Mouse (Mus musculus) forebrain, embryonic 12.5 days (tissue): ENCODE data around the gene Rai1. TPM values are rescaled to one million over a fixed set of nuclear protein-coding genes. Genes with fewer than 3 reads are reported as not detected.

ENCODE experiments used
- ATAC-seq: fragments of 200-750 bp; cut with Nextera tagmentation; 2 replicates; pipeline ENCODE4 v1.8.0; 2017; ENCODE audit warnings: moderate TSS enrichment; ENCODE audit not compliant: low FRiP score
- H3K27ac ChIP-seq: fragments of 300-500 bp; sonication (generic); 2 replicates; pipeline ENCODE4 v1.5.1; 2016; ENCODE audit warnings: mild to moderate bottlenecking
- H3K27me3 ChIP-seq: fragments of 300-500 bp; sonication (generic); 2 replicates; pipeline ENCODE4 v1.6.1; 2016; ENCODE audit warnings: mild to moderate bottlenecking
- H3K36me3 ChIP-seq: fragments of 300-500 bp; sonication (generic); replicated peaks from 2 replicates; pipeline ENCODE4 v1.6.1; 2016; ENCODE audit warnings: mild to moderate bottlenecking
- H3K4me1 ChIP-seq: fragments of 300-500 bp; sonication (generic); 2 replicates; pipeline ENCODE4 v1.6.1; 2016
- H3K4me2 ChIP-seq: fragments of 300-500 bp; sonication (generic); 2 replicates; pipeline ENCODE4 v1.6.1; 2016; ENCODE audit warnings: mild to moderate bottlenecking, moderate library complexity
- H3K4me3 ChIP-seq: fragments of 300-500 bp; sonication (generic); replicated peaks from 2 replicates; pipeline ENCODE4 v1.5.1; 2016; ENCODE audit warnings: mild to moderate bottlenecking
- H3K9ac ChIP-seq: fragments of 300-500 bp; sonication (generic); 2 replicates; pipeline ENCODE4 v1.6.1; 2016; ENCODE audit warnings: mild to moderate bottlenecking
- H3K9me3 ChIP-seq: fragments of 300-500 bp; sonication (generic); 2 replicates; pipeline ENCODE4 v1.6.1; 2016
- WGBS: fragments of 180-500 bp; shearing (Covaris S2); methylation state at CpG from one replicate; pipeline ENCODE4 v1.1.7; 2016; 5-methylcytosine and 5-hydroxymethylcytosine counted together
- polyA plus RNA-seq: library from polyadenylated mRNA; unstranded; fragments of >200 nt; fragmentation: Nextera tagmentation; extraction: Ambion mirVana; gene quantifications from 2 replicates; pipeline ENCODE4 v1.2.1, GENCODE M21; 2016

Rai1 gene
- polyA plus RNA-seq, 1 experiment from 2014 or later: 35.1 TPM

DNA sequence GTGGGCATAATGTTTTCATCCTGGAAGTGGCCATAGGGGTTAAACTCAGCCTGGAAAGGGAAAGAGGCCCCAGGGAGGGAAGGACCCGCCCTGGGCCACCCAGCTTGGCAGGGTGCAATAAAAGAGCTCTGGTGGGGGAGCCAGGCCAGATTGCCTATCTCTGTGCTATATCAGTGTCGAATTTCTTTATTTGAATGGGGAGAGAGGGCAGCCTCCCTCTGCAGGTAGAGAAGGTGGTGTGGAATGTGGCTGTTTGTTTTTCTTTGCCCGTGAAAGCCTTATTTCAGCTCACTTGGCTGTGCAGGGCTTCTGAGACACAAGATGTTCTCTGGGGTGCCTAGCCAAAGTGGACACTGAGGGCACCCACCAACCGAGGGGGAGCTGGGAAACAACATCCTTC lies 8.8 kb downstream of the Rai1 start:
- H3K9me3 ChIP-seq: no peaks in the 10 kb centered on the region
- H3K27ac ChIP-seq: peak overlapping the region; percentile 93
- H3K9ac ChIP-seq: peak overlapping the region; percentile 65
- WGBS: 3% methylated on average over 4 of the region's 4 CpGs
- H3K4me3 ChIP-seq: no peak overlapping the region
- peaks cover 58% of the 10 kb centered on the region for H3K4me1 ChIP-seq
- peak overlapping the region; percentile 77 for H3K4me2 ChIP-seq
- H3K27me3 ChIP-seq: no peaks in the 10 kb centered on the region
- H3K36me3 ChIP-seq: no peaks in the 10 kb centered on the region
- no peak for ATAC-seq

DNA sequence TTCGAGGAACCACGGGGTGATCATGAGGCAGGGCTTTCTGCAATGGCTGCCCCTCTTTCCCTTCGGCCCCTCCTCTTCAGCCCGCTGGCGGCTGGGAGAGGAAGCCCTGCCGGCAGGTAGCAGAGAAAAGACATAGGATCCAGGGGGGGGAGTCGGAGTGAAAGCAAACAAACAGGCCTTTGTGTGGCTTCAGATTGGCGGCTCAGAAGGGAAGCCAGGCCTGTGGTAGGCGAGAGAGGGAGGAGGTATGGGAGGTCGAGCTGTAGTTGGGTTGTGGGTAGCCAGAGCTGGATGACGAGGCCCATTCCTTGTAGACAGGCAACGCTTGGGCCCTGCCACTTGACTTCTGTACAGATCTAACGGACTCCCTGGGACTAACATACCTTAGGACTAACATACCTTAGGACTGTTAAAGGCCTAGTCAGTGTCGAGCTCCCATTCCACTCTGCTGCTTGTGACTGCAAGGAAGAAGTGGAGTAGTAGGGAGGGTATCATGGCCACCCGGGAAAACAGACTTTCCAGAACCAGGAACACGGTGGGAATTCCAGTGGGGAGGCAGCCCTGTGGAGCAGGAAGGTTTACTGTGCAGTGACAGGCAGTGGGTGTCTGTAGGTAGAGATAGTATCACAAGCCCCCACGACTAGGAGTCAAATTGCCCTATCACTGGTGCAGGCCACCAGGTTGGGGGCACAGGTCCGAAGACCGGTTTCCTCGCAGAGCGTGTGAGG lies 9.6 kb downstream of the Rai1 start:
- peaks cover 50% of the 10 kb centered on the region for H3K4me1 ChIP-seq

DNA sequence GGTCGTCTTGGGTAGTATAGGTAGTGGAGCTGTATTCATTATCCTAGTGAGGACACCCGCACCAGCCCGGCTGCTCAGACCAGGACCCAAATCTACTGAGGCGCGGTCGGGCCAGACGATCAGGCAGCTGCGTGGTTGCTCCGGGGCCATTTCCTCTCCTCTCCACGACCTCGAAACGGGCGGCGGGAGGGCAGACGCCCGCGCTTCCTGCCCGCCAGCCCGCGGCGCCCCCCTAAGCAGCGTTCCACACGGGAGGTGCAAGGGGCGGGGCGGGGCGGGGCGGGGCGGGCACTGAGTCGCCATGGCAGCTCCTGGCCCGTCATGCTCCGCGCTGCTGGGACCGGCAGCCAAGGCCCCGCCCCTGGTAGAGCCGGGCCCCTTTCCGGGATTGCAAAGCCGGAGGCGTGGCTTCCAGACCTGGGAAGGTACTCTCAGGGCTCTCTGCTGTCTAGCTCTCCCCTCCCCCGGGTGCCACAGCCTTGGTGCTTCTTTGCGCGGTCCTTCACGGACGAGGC lies 10.3 kb downstream of the Rai1 start:
- WGBS: 1% methylated on average over 41 of the region's 43 CpGs
- no peaks in the 10 kb centered on the region for H3K9me3 ChIP-seq
- H3K36me3 ChIP-seq: no peaks in the 10 kb centered on the region
- peaks cover 44% of the 10 kb centered on the region for H3K4me1 ChIP-seq
- H3K4me2 ChIP-seq: peak overlapping the region; percentile 77
- no peaks in the 10 kb centered on the region for H3K27me3 ChIP-seq
- H3K27ac ChIP-seq: peak overlapping the region; percentile 93
- peak overlapping the region; percentile 51 for H3K4me3 ChIP-seq
- H3K9ac ChIP-seq: peak overlapping the region; percentile 65
- ATAC-seq: peak; percentile 95

More for the DNA sequence above, 9.6 kb downstream of the Rai1 start:
- no peaks in the 10 kb centered on the region for H3K9me3 ChIP-seq
- H3K36me3 ChIP-seq: no peaks in the 10 kb centered on the region
- peak; percentile 59 for ATAC-seq
- peak overlapping the region; percentile 65 for H3K9ac ChIP-seq
- no peaks in the 10 kb centered on the region for H3K27me3 ChIP-seq
- 2% methylated on average over 19 of the region's 21 CpGs for WGBS
- H3K4me2 ChIP-seq: peak overlapping the region; percentile 77
- peak overlapping the region; percentile 93 for H3K27ac ChIP-seq
- peak overlapping the region; percentile 51 for H3K4me3 ChIP-seq

DNA sequence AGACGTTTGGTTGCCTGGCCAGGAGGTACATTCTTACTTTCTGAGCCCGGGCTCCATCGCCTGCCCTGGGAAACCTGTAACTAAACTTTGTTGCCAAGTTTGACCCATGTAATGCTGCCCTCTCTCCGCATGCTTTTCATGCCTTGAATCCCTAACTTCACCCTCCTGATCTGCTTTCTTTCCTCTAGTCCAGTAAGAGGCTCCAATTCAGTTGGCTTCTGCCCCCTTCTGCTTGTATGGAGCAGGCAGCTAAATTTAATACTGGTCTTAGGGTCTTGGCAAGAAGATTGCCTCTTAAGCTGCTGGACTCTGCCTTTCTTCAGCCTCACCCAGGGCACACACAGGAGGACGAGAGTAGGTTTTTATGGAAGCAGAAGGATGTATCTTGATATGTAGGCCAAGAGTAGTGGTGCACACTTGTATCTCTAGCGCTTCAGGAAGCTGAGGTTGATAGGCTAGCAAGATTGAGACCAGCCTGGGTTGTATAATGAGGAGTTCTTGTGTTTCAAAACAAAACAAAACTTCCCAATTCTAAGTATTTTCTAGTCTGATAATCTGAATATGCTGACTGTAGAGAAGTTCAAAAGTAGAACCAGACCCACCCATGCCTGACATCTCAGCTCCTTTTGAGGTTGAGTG lies 10.9 kb downstream of the Rai1 start:
- Histone ChIP-seq H3K4me2 (peak overlapping the region; percentile 77), H3K4me1 (peaks cover 43% of the 10 kb centered on the region), H3K9me3 (no peaks in the 10 kb centered on the region), H3K4me3 (peak overlapping the region; percentile 51), H3K36me3 (0 out of 2 replicates have a peak, but pooled peaks cover 2% of the 10 kb centered on the region), H3K27me3 (no peaks in the 10 kb centered on the region), H3K27ac (peak overlapping the region; percentile 93), H3K9ac (peak overlapping the region; percentile 65)
- WGBS: 31% methylated on average over 6 of the region's 6 CpGs
- ATAC-seq: no peak

DNA sequence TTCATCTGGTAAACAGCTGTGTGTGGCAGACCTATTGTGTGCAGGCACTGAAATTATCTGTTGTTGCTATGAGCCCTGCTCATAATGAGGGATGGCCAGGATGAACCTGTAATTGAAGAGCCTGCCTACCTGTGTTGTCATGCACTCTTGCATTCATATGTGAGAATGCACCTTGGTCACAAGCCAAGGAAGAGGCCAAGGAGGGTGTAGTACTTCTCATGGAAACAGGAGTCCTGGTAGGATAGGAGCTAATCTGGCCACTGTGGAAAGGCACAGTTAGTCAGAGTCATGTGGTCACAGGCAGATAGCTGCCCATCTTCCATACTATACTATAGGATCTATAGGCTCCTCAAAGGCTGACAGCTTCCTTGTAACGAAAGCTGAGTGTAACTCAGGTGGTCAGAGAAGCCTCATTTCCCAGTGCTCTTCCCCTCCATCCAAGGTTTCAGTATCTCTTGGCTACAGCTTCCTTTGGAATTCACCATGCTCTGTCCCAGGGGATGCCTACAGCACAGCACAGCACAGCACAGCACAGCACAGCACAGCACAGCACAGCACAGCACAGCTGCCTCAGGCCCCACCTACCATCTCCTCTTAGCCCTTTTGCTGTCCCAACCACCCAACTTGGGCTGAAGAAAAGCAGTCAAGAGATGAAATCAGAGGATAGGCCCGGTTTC lies 15.9 kb downstream of the Rai1 start:
- WGBS: 86% methylated on average over 2 of the region's 2 CpGs
- Histone ChIP-seq H3K9ac (no peak overlapping the region), H3K4me3 (no peak overlapping the region), H3K4me2 (no peak overlapping the region), H3K36me3 (0 out of 2 replicates have a peak, but pooled peaks cover 3% of the 10 kb centered on the region), H3K27me3 (no peaks in the 10 kb centered on the region), H3K9me3 (no peaks in the 10 kb centered on the region), H3K27ac (no peak overlapping the region), H3K4me1 (peaks cover 6% of the 10 kb centered on the region)
- no peak for ATAC-seq

DNA sequence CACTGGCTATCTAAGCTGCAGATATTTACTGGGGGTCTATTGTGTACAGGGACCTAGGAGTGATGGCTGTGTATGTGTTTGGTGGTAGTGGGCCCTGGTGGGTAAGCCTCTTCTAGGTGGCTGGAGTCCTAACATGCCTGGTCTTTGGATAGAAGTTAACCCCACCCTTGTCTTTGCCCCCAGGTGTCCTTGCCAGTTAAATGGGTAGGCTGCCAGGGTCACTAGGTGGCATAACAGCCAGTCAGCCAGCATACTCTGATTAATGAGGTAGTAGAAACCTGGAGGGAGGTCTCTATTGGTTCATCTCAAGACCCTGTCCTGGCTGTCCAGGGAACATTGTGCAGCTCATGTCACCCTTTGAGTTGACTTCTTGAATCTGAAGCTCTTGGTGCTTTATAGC lies 17.8 kb downstream of the Rai1 start:
- Histone ChIP-seq H3K27me3 (no peaks in the 10 kb centered on the region), H3K36me3 (0 out of 2 replicates have a peak, but pooled peaks cover 3% of the 10 kb centered on the region), H3K27ac (no peak overlapping the region), H3K4me1 (peaks cover 17% of the 10 kb centered on the region), H3K9ac (no peak overlapping the region), H3K9me3 (no peaks in the 10 kb centered on the region), H3K4me2 (no peak overlapping the region), H3K4me3 (no peak overlapping the region)
- no peak for ATAC-seq

DNA sequence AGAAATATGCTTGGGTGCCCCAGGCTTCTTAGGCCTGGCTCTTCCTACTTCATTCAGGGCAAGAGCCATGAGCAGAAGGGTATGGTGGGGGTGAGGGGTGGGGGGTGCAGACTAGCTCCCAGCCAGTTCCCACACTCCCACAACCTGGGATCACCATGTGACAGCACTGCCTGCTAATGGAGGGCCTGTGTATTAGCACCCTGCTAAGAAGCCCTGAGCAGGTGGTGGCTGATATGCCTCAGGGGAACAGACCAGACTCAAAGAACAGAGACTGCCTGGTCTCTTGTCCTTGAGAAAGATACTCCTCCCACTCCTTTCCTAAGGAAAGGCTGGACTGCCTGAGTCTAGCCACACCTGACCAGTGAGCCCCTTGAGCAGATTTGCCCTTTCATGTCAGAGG lies 22.2 kb downstream of the Rai1 start:
- Histone ChIP-seq H3K27ac (no peak overlapping the region), H3K4me3 (no peak overlapping the region), H3K4me1 (peaks cover 20% of the 10 kb centered on the region), H3K9ac (no peak overlapping the region), H3K4me2 (no peak overlapping the region), H3K9me3 (no peaks in the 10 kb centered on the region), H3K36me3 (no peaks in the 10 kb centered on the region), H3K27me3 (no peaks in the 10 kb centered on the region)
- no peak for ATAC-seq

DNA sequence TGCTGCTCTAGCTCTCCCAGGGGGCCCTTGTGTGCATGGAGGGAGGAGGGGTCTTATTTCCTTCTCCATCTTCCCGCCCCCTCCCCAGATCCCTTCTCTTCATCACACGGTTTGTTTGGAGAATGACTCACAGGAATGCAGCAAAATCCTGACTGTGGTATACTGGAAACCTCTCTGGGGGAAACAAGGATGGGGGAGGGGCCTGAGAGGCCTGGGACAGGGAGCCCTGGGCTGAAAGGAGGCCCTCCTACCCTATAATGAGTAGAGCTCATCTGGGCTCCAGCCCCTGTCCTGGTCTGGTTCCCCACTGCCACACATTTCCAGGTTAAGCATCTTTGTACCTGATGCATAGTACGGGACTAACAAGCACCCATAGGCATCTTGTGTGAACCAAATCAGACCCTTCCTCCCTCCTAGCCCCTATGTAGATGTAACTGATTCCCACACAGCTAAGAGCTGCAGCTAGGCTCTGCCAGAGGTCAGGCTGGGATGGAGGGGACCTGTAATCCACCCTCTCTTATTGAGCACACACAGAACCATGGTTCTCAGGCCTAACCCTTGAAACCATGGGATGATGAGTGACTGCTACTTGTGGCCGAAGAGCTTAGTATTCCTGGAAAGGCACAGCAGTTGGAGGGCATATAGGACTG lies 23.2 kb downstream of the Rai1 start:
- Histone ChIP-seq H3K9me3 (no peaks in the 10 kb centered on the region), H3K27ac (no peak overlapping the region), H3K36me3 (no peaks in the 10 kb centered on the region), H3K9ac (no peak overlapping the region), H3K4me2 (no peak overlapping the region), H3K4me1 (peaks cover 20% of the 10 kb centered on the region), H3K4me3 (no peak overlapping the region), H3K27me3 (no peaks in the 10 kb centered on the region)
- no peak for ATAC-seq
- WGBS: 50% methylated on average over 4 of the region's 4 CpGs

DNA sequence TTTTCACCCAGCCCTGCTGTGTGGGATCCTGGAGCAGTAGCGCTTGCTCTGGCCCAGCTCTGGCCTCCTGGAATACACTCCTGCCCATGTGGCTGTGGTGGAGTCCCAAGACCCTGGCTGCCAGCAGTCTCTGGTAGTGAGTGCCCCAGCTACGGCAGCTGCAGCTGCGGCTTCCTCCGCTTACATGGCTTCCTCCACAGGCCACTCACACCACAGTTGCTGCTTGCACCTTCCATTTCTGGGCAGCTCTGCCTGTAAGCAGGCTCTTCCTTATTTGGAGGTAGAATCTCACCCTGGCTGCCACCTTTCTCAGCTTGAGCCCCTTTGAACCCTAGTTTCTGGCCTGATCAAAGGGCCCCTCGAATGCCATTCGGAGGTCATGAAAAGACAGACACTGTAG lies 25.7 kb downstream of the Rai1 start:
- no peak overlapping the region for H3K4me2 ChIP-seq
- no peak for ATAC-seq
- peaks cover 23% of the 10 kb centered on the region for H3K4me1 ChIP-seq
- WGBS: 90% methylated on average over 6 of the region's 6 CpGs
- no peaks in the 10 kb centered on the region for H3K36me3 ChIP-seq
- H3K27ac ChIP-seq: no peak overlapping the region
- H3K9ac ChIP-seq: no peak overlapping the region
- H3K4me3 ChIP-seq: no peak overlapping the region
- no peaks in the 10 kb centered on the region for H3K27me3 ChIP-seq
- no peaks in the 10 kb centered on the region for H3K9me3 ChIP-seq

DNA sequence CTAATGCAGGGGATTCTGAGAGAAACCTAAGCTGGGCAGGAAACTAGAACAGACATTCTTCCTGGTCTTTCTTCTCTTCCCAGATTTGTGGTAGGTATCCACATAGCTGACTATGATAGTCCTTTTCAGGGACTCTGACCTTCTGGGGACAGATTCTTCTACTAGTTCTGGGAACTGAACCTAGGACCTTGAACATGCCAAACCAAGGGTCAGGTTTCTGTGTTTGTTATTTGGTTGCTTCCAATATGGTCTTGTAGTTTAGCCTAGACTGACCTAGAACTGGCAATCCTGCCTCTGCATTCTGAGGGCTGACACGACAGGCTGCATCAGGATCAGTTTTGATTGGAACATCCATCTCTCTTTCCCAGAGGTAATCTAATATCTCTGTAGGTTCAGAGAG lies 27.2 kb downstream of the Rai1 start:
- ATAC-seq: no peak
- H3K36me3 ChIP-seq: no peaks in the 10 kb centered on the region
- H3K27me3 ChIP-seq: no peaks in the 10 kb centered on the region
- no peak overlapping the region for H3K4me3 ChIP-seq
- H3K9ac ChIP-seq: no peak overlapping the region
- H3K27ac ChIP-seq: no peak overlapping the region
- H3K4me1 ChIP-seq: peaks cover 15% of the 10 kb centered on the region
- WGBS: 68% methylated on average over 1 of the region's 1 CpGs
- H3K9me3 ChIP-seq: no peaks in the 10 kb centered on the region
- no peak overlapping the region for H3K4me2 ChIP-seq

DNA sequence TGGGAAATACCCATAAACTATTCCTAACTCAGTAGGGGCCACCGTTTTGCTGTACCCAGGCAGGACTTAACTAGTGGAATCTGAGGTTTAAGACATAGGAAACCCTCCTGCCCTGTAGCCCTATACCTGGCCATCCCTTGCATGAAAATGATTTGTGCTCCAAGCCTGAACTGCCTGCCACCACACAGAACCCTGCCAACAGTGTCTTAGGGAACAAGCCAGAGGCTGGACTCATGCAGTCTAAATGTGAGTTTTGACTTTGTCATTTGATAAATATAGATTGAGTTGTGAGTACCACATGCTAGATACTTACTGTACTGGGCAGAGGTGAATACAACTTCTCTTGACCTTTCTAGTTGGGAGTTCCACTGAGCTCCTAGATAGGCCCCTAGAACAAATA lies 31.7 kb downstream of the Rai1 start:
- WGBS: 97% methylated on average over 1 of the region's 1 CpGs

DNA sequence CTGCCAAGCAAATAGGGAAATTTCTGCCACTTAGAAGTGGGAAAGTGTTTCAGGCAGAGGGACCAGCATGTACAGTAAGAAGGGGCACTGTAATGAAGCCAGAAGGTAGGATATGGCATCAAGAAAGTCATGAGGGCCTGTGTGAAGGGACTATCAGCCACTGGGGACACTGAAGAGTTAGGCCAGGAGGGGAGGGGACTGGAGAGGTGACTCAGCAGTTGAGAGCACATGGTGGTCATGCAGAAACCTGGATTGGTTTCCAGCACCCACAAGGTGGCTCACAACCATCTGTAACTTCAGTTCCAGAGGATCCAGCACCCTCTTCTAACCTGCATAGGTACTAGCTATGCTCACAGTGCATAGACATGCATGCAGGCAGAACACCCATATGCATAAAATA lies 32.4 kb downstream of the Rai1 start:
- no peaks in the 10 kb centered on the region for H3K36me3 ChIP-seq
- H3K4me3 ChIP-seq: no peak overlapping the region
- H3K4me1 ChIP-seq: peaks cover 36% of the 10 kb centered on the region
- no peak overlapping the region for H3K27ac ChIP-seq
- H3K9ac ChIP-seq: no peak overlapping the region
- ATAC-seq: no peak
- H3K9me3 ChIP-seq: no peaks in the 10 kb centered on the region
- H3K27me3 ChIP-seq: no peaks in the 10 kb centered on the region
- H3K4me2 ChIP-seq: no peak overlapping the region

More for the DNA sequence above, 31.7 kb downstream of the Rai1 start:
- no peak for ATAC-seq
- Histone ChIP-seq H3K36me3 (no peaks in the 10 kb centered on the region), H3K4me3 (no peak overlapping the region), H3K4me1 (peaks cover 29% of the 10 kb centered on the region), H3K9ac (no peak overlapping the region), H3K4me2 (no peak overlapping the region), H3K27ac (no peak overlapping the region), H3K9me3 (no peaks in the 10 kb centered on the region), H3K27me3 (no peaks in the 10 kb centered on the region)
